Mouse (Mus musculus) layer of hippocampus, postnatal 36 days (tissue): Measurements from ENCODE around the gene Olfr603. TPM values are rescaled to one million over a fixed set of nuclear protein-coding genes. Genes with fewer than 3 reads are reported as not detected.
"Not testable (repeated sequence)": the region's sequence is repeated elsewhere in the genome, so short reads cannot be mapped to it uniquely, and the experiment has no call there.

Experiments
- DNase-seq, 2 experiments: peaks; one replicate each; pipeline ENCODE4 v3.0.0; 2022
- microRNA-seq, 2 experiments: library from miRNA; unstranded; fragments of <30 nt; microRNA quantifications; one replicate each; pipeline ENCODE4 v1.2.0; 2021
- total RNA-seq, 2 experiments: library from RNA; stranded (reverse); gene quantifications; 2 replicates each; pipeline ENCODE4 v1.2.3; 2021

Olfr603 gene
- total RNA-seq = not detected

GRCm38 (mm10) chr7:103386077-103386476 is at the start of gene Olfr603:
Gene Olfr603, minus strand, starts transcription at chr7:103386177.
- DNase-seq = no peak

GRCm38 (mm10) chr7:103414772-103415171 is 28.8 kb upstream of the Olfr603 start, which contains the start of gene Usp17lc:
Gene Usp17lc, plus strand, starts transcription at chr7:103415072.
- not testable (repeated sequence) for DNase-seq

DNA sequence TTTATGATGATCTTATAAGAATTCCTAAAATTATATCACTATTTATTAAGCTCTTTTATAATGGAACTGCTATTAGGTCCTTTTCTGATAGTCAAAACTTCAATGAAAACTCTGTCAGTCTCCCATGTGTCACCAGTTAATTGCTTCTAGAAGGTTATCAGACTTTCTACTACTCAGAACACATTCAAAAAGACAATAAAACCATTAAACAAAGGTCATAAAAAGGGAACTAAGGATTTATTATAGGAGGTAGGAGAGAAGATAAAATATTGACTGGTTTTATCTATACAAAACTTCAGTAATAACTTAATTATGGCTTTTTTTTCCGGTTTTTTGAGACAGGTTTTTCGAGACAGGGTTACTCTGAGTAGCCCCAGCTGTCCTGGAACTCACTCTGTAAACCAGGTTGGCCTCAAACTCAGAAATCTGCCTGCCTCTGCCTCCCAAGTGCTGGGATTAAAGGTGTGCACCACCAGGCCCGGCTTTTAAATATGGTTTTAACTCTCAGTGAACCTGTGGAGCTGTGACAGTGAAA is 20.6 kb upstream of the Olfr603 start:
- not testable (repeated sequence) for DNase-seq

DNA sequence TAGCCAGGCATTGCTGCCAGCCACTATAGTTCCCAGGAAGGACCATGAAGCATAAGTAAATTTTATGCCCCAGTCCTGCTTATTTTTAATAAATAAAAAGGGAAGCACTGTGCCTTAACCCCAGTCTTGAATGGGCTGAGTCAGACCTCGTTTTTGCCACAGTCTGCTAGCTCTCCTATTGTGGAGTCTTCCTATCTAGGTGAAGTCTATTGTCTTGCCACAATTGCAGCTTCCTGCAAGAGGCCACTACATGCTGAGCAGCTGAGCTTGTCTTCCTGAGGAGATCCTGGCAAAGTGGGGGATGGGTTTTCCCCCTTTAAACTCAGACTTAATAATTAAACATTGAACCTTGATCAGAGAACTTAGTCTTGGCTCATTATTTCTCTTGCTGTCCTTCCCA is 13.0 kb upstream of the Olfr603 start:
- no peak for DNase-seq

DNA sequence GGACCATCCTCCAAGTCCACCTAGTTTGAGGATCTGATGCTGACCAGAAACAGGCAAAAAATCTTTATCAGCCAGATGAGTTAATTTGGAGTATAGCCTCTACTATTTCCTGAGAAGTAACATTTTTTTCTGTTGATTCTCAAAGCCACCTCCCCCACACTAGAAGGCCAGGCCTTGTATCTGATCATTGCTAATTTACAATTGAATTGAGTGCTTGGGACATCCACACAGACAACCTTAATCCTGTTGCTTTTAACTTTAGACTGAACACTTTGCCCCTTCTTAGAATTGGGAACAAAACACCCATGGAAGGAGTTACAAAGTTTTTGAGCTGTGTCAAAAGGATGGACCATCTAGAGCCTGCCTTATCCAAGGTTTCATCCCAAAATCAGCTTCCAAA is 11.8 kb upstream of the Olfr603 start:
- DNase-seq = no peak

DNA sequence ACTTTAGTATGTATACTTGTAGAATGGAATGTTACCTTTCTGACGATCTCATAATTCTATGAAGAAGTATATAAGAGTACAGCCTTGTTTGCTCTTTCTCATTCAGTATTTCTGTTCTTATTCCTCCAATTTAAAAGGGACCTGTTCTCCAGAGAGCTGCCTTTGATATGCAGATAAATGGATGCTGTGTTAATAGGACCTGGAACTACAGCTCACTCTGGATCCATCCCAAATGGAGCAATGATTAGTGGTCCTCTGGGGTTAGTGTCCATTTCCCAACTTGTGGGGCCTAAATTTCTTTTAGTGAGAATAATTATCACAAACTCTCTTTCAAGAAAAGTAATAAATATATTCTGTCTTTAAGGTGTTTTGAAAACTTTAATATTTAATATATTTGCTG is 23.4 kb downstream of the Olfr603 start, which contains the start of gene Olfr601:
Gene Olfr601 (minus strand): TSS at position 101 of the 400 bp plus-strand sequence.
- no peak for DNase-seq

- no peak for DNase-seq
These were observed 36.4 kb downstream of the Olfr603 start, which contains the start of gene Olfr600 for GRCm38 (mm10) chr7:103349569-103349968. Gene Olfr600, minus strand, starts transcription at chr7:103349669.

DNA sequence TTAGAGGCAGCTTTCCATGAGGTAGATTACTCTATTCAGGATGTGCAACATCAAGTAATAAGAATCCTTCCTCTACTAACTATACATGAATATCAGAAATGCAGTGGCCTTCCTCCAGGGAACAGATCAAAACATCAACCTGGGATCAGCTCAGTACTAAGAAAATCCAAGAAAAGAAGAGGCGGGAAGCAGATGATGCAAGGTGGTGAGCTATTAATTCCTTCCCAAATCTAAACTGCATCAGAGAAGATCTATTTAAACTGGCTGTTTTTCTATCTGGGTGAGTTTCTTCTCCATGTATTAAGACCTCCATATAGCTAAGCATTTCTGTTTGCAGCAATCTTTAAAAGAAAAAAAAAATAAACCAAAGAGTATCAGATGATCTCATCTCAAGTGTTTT is 50.4 kb downstream of the Olfr603 start, which contains the start of gene Olfr599:
Gene Olfr599 (plus strand): TSS at position 301 of the 400 bp plus-strand sequence.
- DNase-seq = no peak

Small RNA genes lying within 50 kb of the gene (microRNA-seq; reads per million reads assigned to microRNA genes)
- gene Gm25774 = 0 reads per million in 2 experiments

Other genes starting within 250 kb of the Olfr603 start
- not detected for gene Olfr588-ps1, start 245.3 kb downstream of the Olfr603 start, total RNA-seq
- not detected for gene Olfr589, start 229.8 kb downstream of the Olfr603 start, total RNA-seq
- gene Olfr591, start 207.8 kb downstream of the Olfr603 start, total RNA-seq = not detected
- gene Olfr592, start 201.4 kb downstream of the Olfr603 start, total RNA-seq = not detected
- not detected for gene Olfr593, start 174.3 kb downstream of the Olfr603 start, total RNA-seq
- not detected for gene Olfr594, start 169.2 kb downstream of the Olfr603 start, total RNA-seq
- not detected for gene Usp17ld, start 133.7 kb downstream of the Olfr603 start, total RNA-seq
- not detected for gene Olfr596, start 80.5 kb downstream of the Olfr603 start, total RNA-seq
- gene Olfr597, start 69.9 kb downstream of the Olfr603 start, total RNA-seq = not detected
- not detected for gene Olfr598, start 62.6 kb downstream of the Olfr603 start, total RNA-seq
- gene Olfr599, start 50.3 kb downstream of the Olfr603 start, total RNA-seq = not detected
- gene Olfr600, start 36.5 kb downstream of the Olfr603 start, total RNA-seq = not detected
- not detected for gene Olfr601, start 23.5 kb downstream of the Olfr603 start, total RNA-seq
- gene Usp17lc, start 28.9 kb upstream of the Olfr603 start, total RNA-seq = not detected
- gene Olfr605, start 59.3 kb upstream of the Olfr603 start, total RNA-seq = not detected
- gene Olfr606, start 62.9 kb upstream of the Olfr603 start, total RNA-seq = not detected
- not detected for gene Olfr607, start 78.0 kb upstream of the Olfr603 start, total RNA-seq
- gene Olfr608, start 83.7 kb upstream of the Olfr603 start, total RNA-seq = not detected
- not detected for gene Olfr609, start 111.9 kb upstream of the Olfr603 start, total RNA-seq
- gene Olfr610, start 125.9 kb upstream of the Olfr603 start, total RNA-seq = not detected
- gene Olfr611, start 134.7 kb upstream of the Olfr603 start, total RNA-seq = not detected
- gene Olfr612, start 156.5 kb upstream of the Olfr603 start, total RNA-seq = not detected
- not detected for gene Olfr613, start 161.9 kb upstream of the Olfr603 start, total RNA-seq
- not detected for gene Olfr615, start 169.9 kb upstream of the Olfr603 start, total RNA-seq
- gene Olfr616, start 183.0 kb upstream of the Olfr603 start, total RNA-seq = not detected
- not detected for gene Olfr617, start 186.9 kb upstream of the Olfr603 start, total RNA-seq
- not detected for gene Olfr618, start 203.9 kb upstream of the Olfr603 start, total RNA-seq
- not detected for gene Olfr619, start 214.4 kb upstream of the Olfr603 start, total RNA-seq
- not detected for gene Olfr620, start 226.4 kb upstream of the Olfr603 start, total RNA-seq